Mouse (Mus musculus) myocyte (in vitro differentiated cells): ENCODE data around the gene Hoxa6.

Source experiments
- MYOD1 ChIP-seq, 3 experiments: IDR thresholded peaks; one replicate each; pipeline ENCODE4 v1.6.1; 2011; ENCODE audit warnings: control low read depth in 2 of 3, low read depth in 2 of 3, mild to moderate bottlenecking in 2 of 3, moderate library complexity in 1 of 3; ENCODE audit not compliant: insufficient read length in 2 of 3, control insufficient read depth in 1 of 3
- MYOG ChIP-seq, 3 experiments: IDR thresholded peaks; one replicate each; pipeline ENCODE4 v1.6.1; 2011; ENCODE audit warnings: control low read depth in 2 of 3, low read depth in 2 of 3, mild to moderate bottlenecking in 2 of 3; ENCODE audit not compliant: insufficient read length in 2 of 3, control insufficient read depth in 1 of 3, insufficient read depth in 1 of 3
- POLR2AphosphoS2 ChIP-seq: IDR thresholded peaks from one replicate; pipeline ENCODE4 v1.6.1; 2011; ENCODE audit warnings: low read depth, control low read depth; ENCODE audit not compliant: insufficient read length

- TF ChIP-seq MYOG (IDR thresholded peaks at IDR 0.05; ENCODE audit: control insufficient read depth in 1 of 3, insufficient read depth in 1 of 3, insufficient read length in 2 of 3, low read depth in 2 of 3) (no peak), POLR2AphosphoS2 (no peak), MYOD1 (IDR thresholded peaks at IDR 0.05; ENCODE audit: control insufficient read depth in 1 of 3, insufficient read length in 2 of 3, low read depth in 2 of 3) (no peak)
Observed at GRCm38 (mm10) chr6:52235267-52235666, 26.7 kb upstream of the Hoxa6 start.
